Mouse (Mus musculus): ENCODE results near the gene Brip1.
"Not testable (repeated sequence)": the region's sequence is repeated elsewhere in the genome, so short reads cannot be mapped to it uniquely, and the experiment has no call there.

Brip1 gene

DNA sequence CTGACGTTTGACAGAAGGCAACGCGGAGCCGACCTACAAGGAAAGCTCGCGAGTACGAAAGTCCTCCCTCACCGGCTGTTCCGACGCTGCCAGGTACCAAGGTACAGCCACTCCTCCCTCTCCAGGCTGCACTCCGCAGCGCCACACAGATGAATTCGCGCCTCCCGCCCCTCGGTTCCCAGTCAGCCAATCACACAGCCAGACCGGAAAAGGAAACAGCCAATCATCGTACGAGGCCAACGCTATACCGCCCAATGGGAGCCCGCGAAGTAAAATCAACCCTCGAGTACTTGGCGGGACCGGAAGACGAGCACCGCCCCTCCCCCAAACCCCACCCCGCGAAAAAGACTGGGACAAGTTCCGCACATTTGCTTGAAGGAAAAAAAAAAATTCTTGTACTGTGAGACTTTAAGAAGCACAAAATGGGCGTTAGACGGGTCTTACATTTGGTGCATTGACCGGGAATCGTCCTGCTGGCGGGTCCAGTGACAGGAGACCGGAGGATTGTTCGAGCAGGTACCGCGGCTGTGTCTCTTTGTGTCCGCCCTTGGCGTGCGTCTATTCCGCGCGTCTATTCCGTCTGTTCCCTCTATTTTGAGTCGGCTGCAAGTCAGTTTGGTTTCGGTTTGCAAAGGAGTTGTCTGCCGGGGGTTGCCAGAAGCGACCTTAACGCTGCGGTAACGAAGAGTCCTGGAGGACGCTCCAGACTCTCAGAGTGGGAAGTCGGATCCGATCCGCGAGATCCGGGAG lies at the start of gene Brip1:
Gene Brip1 (minus strand): TSS at position 157 of the 750 bp plus-strand sequence.
- DNase-seq, result peak; percentile 93 to 94

DNA sequence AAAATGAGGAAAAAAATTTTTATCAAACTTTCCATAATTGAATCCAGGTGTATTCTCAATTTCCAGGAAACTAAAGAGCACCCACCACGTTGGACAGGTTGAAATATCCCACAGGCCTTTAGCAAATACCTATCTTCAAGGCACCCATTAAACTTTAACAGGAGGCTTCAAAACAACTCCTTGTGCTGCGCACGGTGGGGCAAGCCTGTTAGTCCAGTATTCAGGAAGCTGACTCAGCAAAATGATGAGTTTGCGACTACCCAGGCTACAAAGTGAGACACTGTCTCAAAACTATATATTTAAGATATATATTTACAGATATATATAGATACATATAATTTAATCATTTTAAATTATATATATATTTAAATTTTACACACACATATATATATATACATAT lies 31.5 kb upstream of the Brip1 start:
- no peak for DNase-seq

DNA sequence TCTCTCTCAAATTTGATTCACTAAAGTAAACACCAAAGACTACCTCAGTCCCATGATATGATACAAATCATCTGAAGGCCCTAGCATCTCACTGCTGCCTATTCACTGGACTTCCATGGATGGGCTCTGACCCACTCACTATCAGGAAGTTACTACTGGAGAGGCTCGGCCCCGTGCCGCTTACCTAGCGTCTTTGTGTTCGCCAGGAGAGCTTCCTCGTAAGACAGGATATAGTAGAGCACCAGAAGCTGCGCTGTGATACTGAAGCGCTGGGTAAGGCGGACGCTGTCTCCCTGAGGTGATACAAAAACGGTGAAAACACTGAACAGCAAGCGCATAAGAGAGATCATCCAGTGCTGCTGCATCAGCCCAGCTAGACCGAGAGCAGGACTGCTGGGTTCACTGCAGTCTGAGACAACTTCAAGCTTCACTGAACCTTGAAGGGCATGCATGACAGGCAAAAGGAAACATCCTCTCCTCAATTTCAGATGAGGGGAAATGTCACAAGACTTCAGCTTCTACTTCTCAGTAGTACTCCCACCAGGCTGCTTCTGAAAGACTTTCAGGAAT lies 30.9 kb upstream of the Brip1 start:
- no peak for DNase-seq

DNA sequence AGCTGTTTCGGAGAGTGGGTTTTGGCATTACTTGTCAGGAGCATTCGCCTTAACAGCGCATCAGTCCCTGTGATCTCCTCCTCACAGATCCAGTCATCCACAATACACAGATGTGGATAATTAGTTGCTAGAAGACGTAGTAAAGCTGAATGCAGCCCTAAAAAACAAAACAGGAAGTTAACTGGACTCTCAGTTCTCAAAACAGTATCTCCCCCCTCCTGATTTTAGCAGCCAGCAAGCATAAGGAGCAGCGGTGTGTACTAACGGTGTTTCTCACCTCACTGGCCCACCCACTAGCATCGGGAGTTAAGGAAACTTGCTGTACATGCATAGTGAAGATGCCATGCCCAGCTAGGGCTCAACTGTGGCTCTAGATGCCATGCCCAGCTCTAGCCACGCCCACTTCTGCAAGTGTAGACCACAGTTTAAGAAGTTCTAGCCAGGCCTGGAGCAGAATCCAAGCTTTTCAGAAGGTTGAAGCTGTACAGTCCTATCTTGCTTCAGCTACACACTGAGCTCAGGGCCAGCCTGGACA lies 25.7 kb upstream of the Brip1 start:
- DNase-seq, result no peak

DNA sequence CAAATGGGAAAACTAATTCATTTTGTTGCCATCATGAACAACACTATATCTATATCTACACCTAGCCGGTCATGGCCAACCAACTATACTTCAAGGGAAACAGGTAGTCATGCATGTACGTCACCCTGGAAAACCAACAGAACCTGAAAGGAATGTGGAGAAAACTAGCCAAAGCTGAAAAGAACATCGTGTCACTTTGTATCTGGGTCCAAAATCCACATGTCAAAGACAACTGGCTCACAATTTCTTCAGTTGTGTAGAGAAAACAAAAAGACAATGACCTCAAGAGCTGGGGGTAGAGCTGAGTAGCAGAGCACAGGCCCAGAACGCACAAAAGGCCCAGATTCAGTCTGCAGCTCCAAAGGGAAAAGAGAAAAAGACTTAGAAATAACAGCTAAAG lies 24.8 kb upstream of the Brip1 start:
- DNase-seq, result no peak

DNA sequence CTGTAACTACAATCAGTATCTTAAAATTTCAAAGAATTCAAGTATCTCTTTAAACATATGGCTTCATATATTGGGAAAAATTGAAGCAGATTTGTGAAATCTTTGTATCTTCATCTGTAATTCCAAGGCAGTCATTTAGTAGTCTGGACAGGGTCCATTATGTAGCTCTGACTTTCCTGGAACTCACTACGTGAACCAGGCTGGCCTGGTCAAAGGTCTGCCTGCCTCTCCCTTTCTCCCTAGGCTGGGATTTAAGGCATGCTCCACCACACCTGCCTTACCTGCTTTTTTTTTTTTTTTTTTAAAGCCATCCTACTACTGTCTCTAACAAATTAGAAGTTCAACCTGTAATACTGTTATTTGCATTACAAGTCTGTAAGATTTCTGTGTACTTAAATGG lies 10.8 kb upstream of the Brip1 start:
- DNase-seq, result no peak

DNA sequence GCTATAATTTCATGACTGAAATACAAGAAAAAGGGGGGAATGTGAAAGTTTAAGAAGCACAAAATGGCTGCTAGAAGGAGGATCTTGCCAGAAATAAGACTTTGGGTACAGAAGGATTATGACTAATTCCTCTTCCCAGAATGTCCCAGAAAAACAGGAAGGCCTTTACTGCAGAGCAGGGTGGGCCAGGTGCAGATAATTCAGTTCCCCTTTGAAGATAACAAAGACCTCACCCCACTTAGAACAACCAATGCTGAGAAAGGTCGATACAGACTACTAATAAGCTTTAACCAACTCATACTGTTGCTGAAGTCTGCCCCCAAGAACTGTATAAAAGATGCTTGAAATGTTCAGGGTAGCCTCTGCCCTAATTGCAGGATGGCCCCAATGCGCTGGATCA lies 8.1 kb upstream of the Brip1 start:
- DNase-seq, result no peak

DNA sequence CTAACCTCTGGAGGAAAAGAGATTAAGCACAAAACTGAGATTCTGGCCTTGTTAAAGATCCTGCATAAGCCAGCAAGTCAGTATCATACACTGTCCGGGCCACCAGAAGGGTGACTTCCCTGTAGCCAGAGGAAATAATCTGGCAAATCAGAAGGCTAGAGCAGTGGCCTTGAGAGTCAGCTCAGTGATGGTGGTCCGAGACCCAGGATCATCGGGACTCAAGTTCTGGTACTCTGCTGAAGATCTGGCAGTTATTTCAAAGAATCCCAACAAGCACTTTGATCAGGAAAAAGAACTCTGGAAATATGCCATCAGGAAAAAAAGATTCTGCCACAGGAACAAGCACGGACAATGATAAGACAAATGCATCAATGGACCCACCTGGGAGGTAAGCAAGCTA lies 4.9 kb upstream of the Brip1 start:
- no peak for DNase-seq

DNA sequence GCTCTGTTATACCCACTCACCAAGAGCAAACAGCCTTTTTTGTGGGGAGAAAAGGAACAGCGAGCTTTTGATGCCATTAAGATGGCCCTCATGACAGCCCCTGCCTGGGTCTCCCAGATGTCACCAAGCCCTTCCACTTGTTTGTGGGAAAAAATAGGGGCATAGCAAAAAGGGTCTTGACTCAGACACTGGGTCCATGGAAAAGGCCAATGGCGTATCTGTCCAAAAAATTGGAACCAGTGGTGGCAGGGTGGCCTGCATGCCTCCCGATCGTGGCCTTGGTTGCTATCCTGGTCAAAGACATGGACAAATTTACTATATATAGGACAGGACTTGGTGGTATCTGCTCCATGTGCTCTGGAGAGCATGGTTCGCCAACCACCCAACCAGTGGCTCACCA lies 4.0 kb upstream of the Brip1 start:
- DNase-seq, result no peak

DNA sequence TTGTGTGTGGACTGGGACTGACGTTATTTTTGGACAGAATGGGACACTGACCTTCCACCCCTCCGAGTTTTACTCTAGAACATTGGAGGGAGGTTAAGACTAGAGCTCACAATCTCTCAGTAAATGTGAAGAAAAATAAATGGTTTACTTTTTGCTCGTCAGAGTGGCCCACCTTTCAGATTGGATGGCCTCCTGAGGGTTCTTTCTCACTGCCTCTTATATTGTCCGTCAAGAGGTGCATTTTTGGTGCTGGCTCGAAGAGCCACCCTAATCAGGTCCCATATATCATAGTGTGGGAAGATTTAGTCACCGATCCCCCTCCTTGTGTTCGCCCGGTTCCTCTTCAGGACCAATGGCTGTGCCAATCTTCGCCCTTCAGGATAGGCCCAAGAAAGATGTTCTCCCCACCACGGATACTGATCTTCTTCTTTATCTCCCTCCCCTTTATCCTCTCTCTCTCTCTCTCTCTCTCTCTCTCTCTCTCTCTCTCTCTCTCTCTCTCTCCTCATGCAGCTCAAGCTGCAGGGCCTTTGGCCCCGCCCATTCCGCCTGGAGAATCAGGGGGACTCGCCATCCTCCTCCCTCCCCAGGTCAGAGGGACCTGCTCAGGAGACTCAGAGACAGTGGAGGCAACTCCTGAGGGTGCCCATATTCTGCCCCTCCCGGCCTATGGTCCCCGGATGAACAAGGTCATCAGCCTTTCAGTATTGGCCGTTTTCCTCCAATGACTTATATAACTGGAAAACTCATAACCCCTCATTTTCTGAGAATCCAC lies 1.1 kb upstream of the Brip1 start:
- DNase-seq, result peak in 1 of 2 experiments; percentile 21

DNA sequence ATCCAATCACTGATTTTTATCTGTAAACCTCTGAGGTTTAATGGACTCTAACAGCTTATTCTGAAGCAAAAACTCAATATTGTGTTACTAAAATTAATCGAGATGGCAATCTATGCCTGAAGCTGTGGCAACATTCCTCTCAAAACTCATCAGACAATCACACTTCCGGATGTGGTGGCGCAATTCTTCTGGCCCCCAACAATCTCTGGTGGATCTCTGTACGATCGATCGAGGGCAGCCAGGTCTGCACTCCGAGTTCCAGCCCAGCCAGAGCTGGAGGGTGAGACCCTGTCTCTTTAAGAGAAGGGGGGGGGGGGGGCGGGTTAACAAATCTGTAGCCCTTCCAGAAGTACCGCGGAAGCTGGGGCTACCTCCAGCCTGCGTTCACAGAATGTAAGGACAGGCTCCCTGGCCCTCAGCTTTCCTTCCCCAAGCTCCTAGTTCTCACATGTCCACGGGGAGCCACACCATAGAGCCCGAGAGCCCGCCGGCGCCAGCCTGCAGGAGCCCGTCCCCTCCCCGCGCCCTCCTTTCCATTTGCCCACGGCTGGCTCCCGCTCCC lies 452 bp downstream of the Brip1 start:
- no peak for DNase-seq

DNA sequence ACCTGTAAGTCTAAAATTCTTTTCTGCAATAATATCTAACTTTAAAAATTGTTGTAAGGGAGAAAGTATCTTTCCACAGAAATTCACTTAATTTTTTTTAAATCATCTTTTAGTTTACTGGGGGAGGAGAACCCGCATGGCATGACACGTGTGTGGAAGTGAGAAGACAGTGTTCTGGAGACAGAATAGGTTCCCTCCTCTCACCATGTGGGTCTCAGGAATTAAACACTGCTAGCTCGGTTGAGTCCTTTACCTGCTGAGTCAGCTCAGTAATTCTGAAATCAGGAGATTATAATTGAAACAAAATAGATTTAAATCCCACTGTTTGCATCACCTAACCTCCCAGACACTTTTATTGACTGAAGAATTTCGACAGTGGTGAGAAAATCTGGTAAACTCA lies 1.3 kb downstream of the Brip1 start:
- DNase-seq, result no peak

DNA sequence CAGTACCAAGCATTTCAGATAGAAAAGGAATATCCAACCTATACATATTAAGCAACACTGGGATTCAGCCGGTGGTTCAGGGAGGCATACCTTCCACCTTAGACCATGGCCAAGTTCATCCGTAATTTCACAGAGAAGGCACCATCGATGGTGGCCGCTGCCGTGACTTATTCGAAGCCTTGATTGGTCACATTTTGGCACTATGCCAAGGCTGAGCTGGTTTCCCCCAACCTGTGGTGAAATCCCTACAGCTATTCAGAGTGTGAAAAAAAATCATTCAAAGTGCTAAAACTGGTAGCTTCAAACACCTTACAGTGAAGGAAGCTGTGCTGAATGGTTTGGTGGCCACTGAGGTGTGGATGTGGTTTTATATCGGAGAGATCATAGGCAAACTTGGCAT lies 15.8 kb downstream of the Brip1 start:
- DNase-seq, result not testable (repeated sequence)

DNA sequence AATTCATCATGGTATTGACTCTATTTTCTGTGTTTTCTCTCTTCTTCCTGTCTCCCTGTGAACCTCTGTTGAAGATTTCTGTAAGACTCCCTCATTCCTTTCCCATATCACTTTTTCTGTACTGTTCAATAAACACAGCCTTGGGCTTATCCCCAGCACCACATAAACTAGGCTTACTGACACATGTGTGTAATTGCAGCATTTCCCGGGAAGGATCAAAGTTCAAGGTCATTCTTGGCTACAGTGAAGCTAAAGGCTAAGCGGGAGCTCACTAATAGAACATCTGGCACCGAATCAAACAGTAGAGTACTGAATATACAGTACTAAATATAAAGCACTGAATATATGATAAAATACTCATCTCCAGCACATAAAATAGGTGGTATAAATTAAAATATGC lies 25.2 kb downstream of the Brip1 start:
- DNase-seq, result peak in 1 of 2 experiments; percentile 8

DNA sequence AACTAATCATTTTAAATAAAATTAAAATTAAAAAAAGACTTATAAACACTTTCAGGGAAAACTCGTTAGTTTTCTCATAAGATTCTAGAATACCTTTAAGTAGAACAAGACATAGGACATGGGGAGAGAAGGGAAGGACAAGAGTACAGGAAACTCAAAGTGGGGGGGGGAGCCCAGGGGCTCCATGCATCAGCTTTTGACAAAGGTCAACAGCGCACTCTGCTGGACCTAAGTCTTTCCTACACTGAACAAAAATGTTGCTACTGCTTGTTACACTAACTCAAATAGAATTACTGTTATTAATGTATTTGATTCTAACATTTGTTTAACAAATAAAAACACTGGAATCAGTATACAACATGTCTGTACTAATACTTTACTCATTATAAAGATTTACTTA lies 26.8 kb downstream of the Brip1 start:
- DNase-seq, result peak; percentile 30 to 58

DNA sequence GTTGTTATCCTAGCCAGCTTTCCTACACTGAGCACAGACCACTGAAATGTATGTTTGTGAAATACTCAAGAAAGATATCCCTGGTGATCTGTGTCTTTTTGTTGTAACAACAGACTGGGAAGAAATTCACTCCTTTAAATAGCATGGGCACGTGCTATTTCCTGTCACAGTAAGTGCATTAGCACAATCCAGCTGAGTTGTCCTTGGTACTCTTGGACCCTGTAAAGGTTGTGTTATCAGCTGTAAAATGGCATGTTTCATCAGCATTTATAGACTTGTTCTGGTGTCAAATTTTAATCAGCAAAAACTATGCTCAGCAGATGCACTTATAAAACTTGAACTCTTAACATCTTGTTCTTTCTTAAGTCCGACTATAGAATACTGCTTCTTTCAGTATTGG lies 30.2 kb downstream of the Brip1 start:
- no peak for DNase-seq

DNA sequence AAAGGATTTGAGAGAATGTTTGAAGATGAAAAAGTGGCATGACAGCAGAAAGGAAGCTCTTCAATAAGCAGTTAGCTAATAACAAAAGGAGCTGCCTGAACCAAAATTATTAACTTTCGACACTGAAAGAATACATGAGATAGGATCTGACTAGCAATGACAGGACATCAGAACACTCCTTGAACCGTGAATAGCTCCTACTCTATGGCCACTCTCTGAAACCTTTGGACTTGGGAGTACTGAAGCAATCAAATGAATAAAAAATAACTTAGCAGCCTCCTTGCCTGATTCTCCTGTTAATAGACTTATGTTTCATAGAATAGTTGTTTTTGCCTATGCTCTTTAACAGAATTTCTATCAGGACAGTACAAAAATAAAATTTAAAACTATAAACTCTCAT lies 40.7 kb downstream of the Brip1 start:
- no peak for DNase-seq

DNA sequence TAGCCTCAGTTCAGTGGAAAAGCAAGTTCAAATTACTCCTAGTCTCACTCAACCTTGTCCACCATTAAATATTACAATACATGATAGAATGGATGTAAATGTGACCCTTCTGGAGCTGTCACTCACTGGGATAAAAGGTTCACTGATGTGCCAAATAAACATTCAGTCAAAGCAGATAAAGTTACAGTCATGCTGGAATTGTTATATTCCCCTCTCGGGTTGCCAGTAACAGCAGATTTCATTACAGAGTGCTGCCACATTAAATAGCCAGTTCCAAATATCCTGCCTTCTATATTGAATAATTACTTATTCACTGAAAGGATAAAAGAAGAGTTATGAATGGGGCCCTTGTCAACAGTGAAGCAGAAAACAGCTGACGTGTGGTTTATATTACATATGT lies 42.0 kb downstream of the Brip1 start:
- no peak for DNase-seq

DNA sequence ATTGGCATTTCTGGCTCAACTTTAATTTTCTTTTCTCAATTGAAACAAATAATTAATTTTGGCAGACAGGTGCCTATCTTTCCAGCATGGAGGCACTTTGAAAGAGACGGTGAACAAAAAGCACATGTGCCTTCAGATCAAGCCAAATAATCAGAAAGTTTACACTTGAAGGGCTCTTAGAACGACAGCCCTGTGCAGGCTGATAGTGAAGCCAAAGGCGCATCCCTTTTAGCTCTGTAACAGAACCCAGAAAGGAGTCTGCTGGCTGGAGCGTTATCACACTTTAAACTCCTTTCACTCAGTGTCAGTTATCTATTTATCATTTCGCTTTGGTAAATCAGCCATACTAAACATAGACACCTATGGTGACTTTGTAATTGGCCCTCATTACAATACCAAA lies 45.4 kb downstream of the Brip1 start:
- no peak for DNase-seq

DNA sequence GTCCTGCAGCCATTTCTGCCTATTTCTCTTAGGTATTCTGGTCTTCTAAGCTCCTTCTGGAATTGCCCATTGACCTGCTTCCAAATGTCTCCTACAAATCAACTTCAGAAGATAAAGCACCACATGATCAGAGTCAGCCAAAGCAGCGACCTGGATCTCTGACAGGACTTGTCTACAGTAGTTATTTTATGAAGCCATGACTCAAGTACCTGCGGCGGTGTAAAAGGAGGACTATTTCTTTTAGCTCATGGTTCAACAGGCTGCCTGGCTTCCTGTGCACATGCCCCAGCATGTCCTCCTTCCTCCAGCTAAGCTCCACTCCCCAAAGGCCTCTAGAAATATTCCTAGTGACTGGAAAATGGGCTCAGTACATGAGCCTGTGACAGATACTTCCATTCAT lies 69.7 kb downstream of the Brip1 start:
- DNase-seq, result no peak

DNA sequence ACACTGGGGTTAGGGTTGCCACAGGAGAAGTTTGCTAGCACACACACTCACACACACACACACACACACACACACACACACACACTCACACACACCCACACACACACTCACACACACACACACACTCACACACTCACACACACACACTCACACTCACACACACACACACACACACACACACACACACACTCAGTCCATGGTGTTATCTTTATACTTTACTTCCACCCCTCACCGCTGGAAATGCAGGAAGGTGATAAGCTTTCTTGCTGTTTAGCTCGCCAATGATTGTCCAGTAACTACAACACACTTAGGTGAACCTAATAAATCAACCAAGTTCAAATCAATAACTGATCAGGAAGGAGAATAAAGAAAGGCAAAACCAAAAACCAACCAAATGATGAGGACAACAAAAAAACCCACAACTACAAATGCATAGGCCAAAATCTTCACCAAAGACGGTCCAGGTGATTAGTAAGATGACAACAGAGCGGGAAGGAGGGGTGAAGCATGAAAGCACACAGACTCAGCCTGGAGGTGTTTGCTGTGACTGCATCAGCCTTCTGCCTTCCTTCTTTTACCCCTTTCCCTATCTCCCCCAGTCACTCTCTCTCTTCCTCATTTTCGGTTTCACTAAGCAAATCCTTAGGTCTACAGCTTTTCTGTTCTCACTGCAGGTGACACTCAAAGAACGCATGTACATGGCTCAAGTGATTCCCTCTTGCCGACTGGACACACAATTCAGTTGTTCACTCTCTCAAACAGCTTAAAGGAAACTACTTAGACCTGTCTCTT lies 83.7 kb downstream of the Brip1 start:
- DNase-seq, result no peak

DNA sequence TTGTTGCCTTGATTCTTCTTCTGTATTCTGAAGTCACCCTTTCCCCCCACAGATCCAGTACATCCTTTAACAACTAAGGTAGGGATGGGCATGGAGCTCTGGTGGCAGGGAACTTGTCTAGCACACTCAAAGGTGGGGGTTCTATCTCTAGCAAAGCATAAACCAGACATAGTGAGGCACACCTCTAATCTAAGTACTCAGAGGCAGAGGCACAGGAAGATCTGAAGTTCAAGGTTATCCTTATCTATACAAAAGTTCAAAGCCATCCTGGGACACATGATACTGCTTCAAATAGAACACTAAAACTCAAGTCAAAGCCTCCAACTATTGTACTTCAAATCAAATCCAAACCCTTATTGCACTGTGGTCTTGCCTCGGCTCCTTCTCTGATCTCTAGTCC lies 85.0 kb downstream of the Brip1 start:
- DNase-seq, result no peak

DNA sequence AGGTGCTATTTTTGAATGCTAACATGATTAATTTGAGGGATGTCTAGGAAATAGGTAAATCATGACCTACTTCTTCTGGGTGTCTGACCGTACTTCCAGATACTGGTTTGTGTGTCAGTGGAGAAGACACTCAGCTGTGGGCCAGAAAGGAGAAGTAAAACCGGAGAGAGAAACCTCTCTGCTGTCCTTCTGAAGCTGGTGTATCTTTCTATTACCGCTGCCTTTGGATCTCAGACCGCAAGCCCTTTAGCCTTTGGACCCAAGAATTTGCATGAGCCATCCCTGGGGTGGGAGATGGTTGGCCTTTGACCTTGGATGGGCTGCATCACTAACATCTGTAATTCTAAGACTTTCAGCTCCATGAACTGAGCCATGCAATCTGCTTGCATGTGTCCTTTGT lies 93.7 kb downstream of the Brip1 start:
- no peak for DNase-seq
